Mouse (Mus musculus): Measurements from ENCODE around the gene Ccdc42. TPM values are rescaled to one million over a fixed set of nuclear protein-coding genes. Genes with fewer than 3 reads are reported as not detected.

The Ccdc42 gene
- polyA plus RNA-seq, 1 experiment from 2014 or later = 0.25 TPM

DNA sequence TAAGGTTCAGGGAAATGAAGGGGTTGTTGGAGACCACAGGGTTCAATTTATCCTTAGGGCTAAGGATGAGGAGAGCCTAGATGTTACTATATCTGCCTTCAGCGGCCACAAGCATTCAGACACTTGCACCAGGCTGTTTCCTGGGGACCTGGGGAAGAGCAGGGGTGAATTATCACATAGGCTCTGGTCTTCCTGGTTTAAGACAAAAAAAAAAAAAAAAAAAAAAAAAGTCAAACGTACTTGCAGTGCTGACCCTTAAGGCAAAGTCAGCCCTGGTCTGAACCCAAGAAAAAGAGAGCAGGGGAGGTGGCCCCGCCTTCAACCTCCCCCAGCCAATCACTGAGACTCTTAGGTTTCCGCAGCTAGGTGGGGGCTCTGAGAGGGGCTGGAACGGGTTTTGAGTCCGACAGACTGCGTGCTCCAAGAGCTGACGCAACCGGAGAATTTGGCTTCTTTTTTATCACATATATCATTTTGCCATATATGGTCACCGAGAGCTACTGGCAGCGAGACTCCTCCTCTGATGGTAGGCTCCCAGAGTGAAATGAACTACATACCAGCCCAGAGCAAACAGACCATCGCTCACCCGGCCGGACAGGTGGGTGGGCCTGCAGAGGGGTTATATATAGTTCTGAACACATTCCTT is 36.5 kb downstream of the Ccdc42 start:
- WGBS = 5% methylated on average over 14 of the region's 14 CpGs
- no peaks in the 10 kb centered on the region for H3K36me3 ChIP-seq (replicated peaks; ENCODE audit: control insufficient read depth, insufficient read depth)
- DNase-seq (ENCODE audit: low spot score) = peak; percentile 61
- peaks cover 11% of the 10 kb centered on the region; the same call in 1 of the 2 replicates for H3K4me1 ChIP-seq (replicated peaks; ENCODE audit: control insufficient read depth, insufficient read depth, low read length)
- peak overlapping the region; percentile 25 for H3K4me3 ChIP-seq (replicated peaks; ENCODE audit: low read length)
- no peak overlapping the region for H3K27ac ChIP-seq
- H3K27me3 ChIP-seq (ENCODE audit: control insufficient read depth, insufficient read depth, low read length) = no peaks in the 10 kb centered on the region
- H3K9me3 ChIP-seq (ENCODE audit: control insufficient read depth, low read length) = no peaks in the 10 kb centered on the region
- H3K9ac ChIP-seq = peak overlapping the region; percentile 3
- H3K4me2 ChIP-seq (replicated peaks) = peak overlapping the region; percentile 59
- peak; percentile 79 for ATAC-seq (ENCODE audit: low FRiP score)

DNA sequence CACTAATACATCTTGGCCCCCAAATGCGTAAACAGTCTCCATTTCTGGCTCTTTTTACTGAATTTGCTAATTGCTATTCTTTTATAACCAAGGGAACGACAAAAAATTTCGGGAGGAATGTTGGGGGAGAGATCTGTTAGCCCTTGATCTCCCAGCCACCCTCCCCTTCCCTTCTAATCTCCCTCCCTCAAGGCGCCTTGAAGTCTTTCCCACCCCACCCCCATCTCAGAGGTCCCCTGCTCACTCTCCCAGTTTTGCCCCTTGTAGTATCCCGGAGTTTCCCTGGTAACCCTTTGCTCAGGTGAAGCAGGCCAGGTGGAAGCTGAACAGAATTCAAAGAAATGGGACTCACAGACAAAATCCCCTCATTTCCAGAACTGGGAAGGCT is 37.0 kb downstream of the Ccdc42 start:
- ATAC-seq (ENCODE audit: low FRiP score) (no peak), DNase-seq (ENCODE audit: low spot score) (no peak)
- Histone ChIP-seq H3K27ac (no peak overlapping the region), H3K27me3 (ENCODE audit: control insufficient read depth, insufficient read depth, low read length) (no peaks in the 10 kb centered on the region), H3K9me3 (ENCODE audit: control insufficient read depth, low read length) (no peaks in the 10 kb centered on the region), H3K4me1 (replicated peaks; ENCODE audit: control insufficient read depth, insufficient read depth, low read length) (peaks cover 11% of the 10 kb centered on the region; the same call in 1 of the 2 replicates), H3K36me3 (replicated peaks; ENCODE audit: control insufficient read depth, insufficient read depth) (no peaks in the 10 kb centered on the region), H3K4me3 (replicated peaks; ENCODE audit: low read length) (peak overlapping the region; percentile 25), H3K4me2 (replicated peaks) (peak overlapping the region; percentile 59), H3K9ac (peak overlapping the region; percentile 3)
- 7% methylated on average over 5 of the region's 5 CpGs for WGBS

- Histone ChIP-seq H3K4me1 (replicated peaks; ENCODE audit: control insufficient read depth, insufficient read depth, low read length) (no peaks in the 10 kb centered on the region), H3K27me3 (ENCODE audit: control insufficient read depth, insufficient read depth, low read length) (no peaks in the 10 kb centered on the region), H3K4me3 (replicated peaks; ENCODE audit: low read length) (no peak overlapping the region), H3K9me3 (ENCODE audit: control insufficient read depth, low read length) (no peaks in the 10 kb centered on the region), H3K4me2 (replicated peaks) (no peak overlapping the region), H3K9ac (no peak overlapping the region), H3K36me3 (replicated peaks; ENCODE audit: control insufficient read depth, insufficient read depth) (no peaks in the 10 kb centered on the region), H3K27ac (no peak overlapping the region)
- ATAC-seq (ENCODE audit: low FRiP score) = no peak
- DNase-seq (ENCODE audit: low spot score) = no peak
- WGBS = 75% methylated on average over 17 of the region's 17 CpGs
Measured at GRCm38 (mm10) chr11:68631611-68632316, 44.9 kb downstream of the Ccdc42 start.

DNA sequence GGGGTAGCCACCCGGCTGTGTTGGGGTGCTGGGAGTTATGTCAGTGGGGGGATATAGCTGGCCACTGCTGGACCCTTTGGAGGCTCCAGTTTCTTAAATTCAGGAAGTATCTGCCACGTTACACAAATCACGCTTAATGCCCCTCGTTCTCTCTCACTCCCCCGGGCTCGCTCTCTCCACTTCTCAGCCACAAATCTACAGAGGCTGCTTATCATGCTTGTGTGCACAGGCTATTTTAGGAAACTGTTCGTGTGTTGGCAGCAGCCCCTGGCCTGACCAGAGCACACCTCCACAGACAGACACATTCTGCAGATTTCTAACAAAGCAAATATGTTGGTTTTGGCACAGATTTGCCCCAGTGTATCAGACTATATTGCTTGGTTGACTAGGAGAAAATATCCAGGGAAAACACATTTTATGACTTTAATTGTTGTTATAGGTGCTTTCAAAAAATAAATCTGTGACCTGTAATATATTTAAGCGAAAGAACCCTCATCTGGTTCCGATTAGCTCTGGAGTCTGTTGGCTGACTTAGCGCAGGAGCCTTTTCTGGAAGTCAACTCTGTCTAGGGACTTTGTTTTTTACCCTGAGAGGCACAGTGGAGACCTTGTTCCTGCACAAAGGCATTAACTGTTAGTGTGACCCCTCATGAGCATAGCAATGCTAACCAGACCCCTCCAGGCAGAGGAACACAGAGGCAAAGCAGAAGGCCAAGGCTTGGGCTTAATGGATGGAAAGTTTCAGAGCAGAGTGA is 51.2 kb downstream of the Ccdc42 start:
- Histone ChIP-seq H3K4me3 (replicated peaks; ENCODE audit: low read length) (no peak overlapping the region), H3K27ac (no peak overlapping the region), H3K9ac (no peak overlapping the region), H3K4me2 (replicated peaks) (no peak overlapping the region), H3K36me3 (replicated peaks; ENCODE audit: control insufficient read depth, insufficient read depth) (no peaks in the 10 kb centered on the region), H3K9me3 (ENCODE audit: control insufficient read depth, low read length) (no peaks in the 10 kb centered on the region), H3K4me1 (replicated peaks; ENCODE audit: control insufficient read depth, insufficient read depth, low read length) (peaks cover 8% of the 10 kb centered on the region), H3K27me3 (ENCODE audit: control insufficient read depth, insufficient read depth, low read length) (no peaks in the 10 kb centered on the region)
- no peak for ATAC-seq (ENCODE audit: low FRiP score)
- WGBS = 63% methylated on average over 10 of the region's 10 CpGs
- DNase-seq (ENCODE audit: low spot score) = no peak

DNA sequence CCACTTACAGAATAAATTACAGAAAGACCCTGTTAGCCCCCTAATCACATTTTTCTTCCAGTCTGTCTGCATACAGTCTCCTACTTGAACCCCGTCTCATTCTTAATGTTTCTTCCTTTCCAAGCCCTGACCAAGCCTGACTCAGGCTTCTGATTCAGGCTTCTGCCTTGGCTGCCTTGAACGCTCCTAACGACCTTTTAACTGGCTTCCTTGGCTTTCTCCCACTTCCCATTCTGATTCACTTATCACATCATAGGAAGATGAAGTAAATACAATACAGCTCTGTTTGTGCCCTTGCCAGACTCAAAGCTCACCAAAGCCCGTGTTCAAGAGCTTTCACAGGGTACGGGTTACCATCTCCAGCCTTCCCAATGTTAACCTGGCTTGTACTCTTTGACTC is 54.5 kb downstream of the Ccdc42 start:
- no peak overlapping the region for H3K9ac ChIP-seq
- no peak overlapping the region for H3K4me3 ChIP-seq (replicated peaks; ENCODE audit: low read length)
- no peak overlapping the region for H3K27ac ChIP-seq
- H3K4me2 ChIP-seq (replicated peaks) = no peak overlapping the region
- DNase-seq (ENCODE audit: low spot score) = no peak
- no peak for ATAC-seq (ENCODE audit: low FRiP score)
- H3K4me1 ChIP-seq (replicated peaks; ENCODE audit: control insufficient read depth, insufficient read depth, low read length) = peaks cover 8% of the 10 kb centered on the region
- no peaks in the 10 kb centered on the region for H3K27me3 ChIP-seq (ENCODE audit: control insufficient read depth, insufficient read depth, low read length)
- no peaks in the 10 kb centered on the region for H3K9me3 ChIP-seq (ENCODE audit: control insufficient read depth, low read length)
- no peaks in the 10 kb centered on the region for H3K36me3 ChIP-seq (replicated peaks; ENCODE audit: control insufficient read depth, insufficient read depth)
- 86% methylated on average over 5 of the region's 5 CpGs for WGBS

- H3K4me1 ChIP-seq (replicated peaks; ENCODE audit: control insufficient read depth, insufficient read depth, low read length) = no peaks in the 10 kb centered on the region
- no peak overlapping the region for H3K27ac ChIP-seq
- no peak for ATAC-seq (ENCODE audit: low FRiP score)
- 58% methylated on average over 6 of the region's 6 CpGs for WGBS
- no peak overlapping the region for H3K4me3 ChIP-seq (replicated peaks; ENCODE audit: low read length)
- no peak overlapping the region for H3K4me2 ChIP-seq (replicated peaks)
- no peaks in the 10 kb centered on the region for H3K36me3 ChIP-seq (replicated peaks; ENCODE audit: control insufficient read depth, insufficient read depth)
- H3K9me3 ChIP-seq (ENCODE audit: control insufficient read depth, low read length) = no peaks in the 10 kb centered on the region
- no peaks in the 10 kb centered on the region for H3K27me3 ChIP-seq (ENCODE audit: control insufficient read depth, insufficient read depth, low read length)
- DNase-seq (ENCODE audit: low spot score) = no peak
- no peak overlapping the region for H3K9ac ChIP-seq
Measured at GRCm38 (mm10) chr11:68644781-68645180, 58.0 kb downstream of the Ccdc42 start.

Other genes starting within 250 kb of the Ccdc42 start
- 13.1 and 14.1 TPM in 2 replicates for gene Ntn1, start 186.2 kb upstream of the Ccdc42 start, polyA plus RNA-seq (2014; fragmentation: Nextera tagmentation; extraction: Ambion mirVana)
- 0.37 and 1.2 TPM in 2 replicates for gene Pik3r5, start 154.9 kb upstream of the Ccdc42 start, polyA plus RNA-seq (2014; fragmentation: Nextera tagmentation; extraction: Ambion mirVana)
- gene Pik3r6, start 84.0 kb upstream of the Ccdc42 start, polyA plus RNA-seq (2014; fragmentation: Nextera tagmentation; extraction: Ambion mirVana) = 1.3 and 1.7 TPM in 2 replicates
- not detected in 2 replicates for gene Mfsd6l, start 30.8 kb upstream of the Ccdc42 start, polyA plus RNA-seq (2014; fragmentation: Nextera tagmentation; extraction: Ambion mirVana)
- 95.3 and 101 TPM in 2 replicates for gene Myh10, start 104.5 kb downstream of the Ccdc42 start, polyA plus RNA-seq (2014; fragmentation: Nextera tagmentation; extraction: Ambion mirVana)